Comparison of ENCODE assay signal across 9 mouse cellular contexts in the genomic region with DNA sequence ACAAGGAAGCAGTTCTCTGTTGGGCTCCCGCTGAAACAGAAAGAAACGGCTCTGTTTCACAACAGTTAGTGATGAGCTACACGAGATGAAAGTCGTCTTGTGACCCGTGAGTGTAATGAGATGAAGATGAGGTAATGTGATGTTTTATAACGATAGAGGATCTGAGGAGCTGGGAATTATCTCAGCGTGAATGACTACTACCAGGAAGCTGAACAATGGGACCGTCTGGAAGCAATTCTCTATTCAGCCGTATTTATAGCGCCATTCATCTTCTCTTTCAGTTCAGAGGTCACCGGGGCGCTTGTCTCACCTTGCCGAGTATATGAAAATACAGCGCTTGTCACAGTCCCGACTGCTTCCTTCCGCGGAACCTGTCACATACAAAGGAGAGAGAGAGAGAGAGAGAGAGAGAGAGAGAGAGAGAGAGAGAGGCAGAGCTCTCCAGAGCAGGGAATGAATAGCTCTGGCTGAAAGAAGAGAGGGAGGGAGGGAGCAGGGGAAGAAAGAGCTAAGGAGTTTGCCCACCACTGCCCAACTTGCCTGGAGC. TPM values are rescaled to one million over a fixed set of nuclear protein-coding genes. Genes with fewer than 3 reads are reported as not detected.
DNase-seq lines count a peak whose midpoint lies in the region; ATAC-seq and TF ChIP-seq lines count a peak whose summit lies in the region.
"Had no signal": no experiment of that assay in that cellular context is flagged by ENCODE, and none has a peak within 500 bp of the region (broad histone marks: within the 10 kb centered on the region; RNA-seq: fewer than 3 reads in every experiment).

No protein-coding gene starts in this region.

- peak; percentile 37 for ATAC-seq in lung, postnatal 0 days
- peak; percentile 77 for ATAC-seq in forebrain, embryonic 12.5 days (ENCODE audit: low FRiP score)
- ATAC-seq in megakaryocyte, adult 5-6 weeks (ENCODE audit: poor library complexity, severe bottlenecking): peak; percentile 51

- TF ChIP-seq CTCF in lung, postnatal 0 days (IDR thresholded peaks at IDR 0.05): no peak

- no peaks in the 10 kb centered on the region for H3K36me3 ChIP-seq in lung, postnatal 0 days (ENCODE audit: insufficient read depth, low read length)
- H3K36me3 ChIP-seq in forebrain, embryonic 12.5 days (replicated peaks): no peaks in the 10 kb centered on the region

- no peak for TF ChIP-seq EP300 in lung, postnatal 0 days (IDR thresholded peaks at IDR 0.05)

- H3K4me1 ChIP-seq in lung, postnatal 0 days (ENCODE audit: insufficient read depth, low read depth, low read length): no peaks in the 10 kb centered on the region
- H3K4me1 ChIP-seq in forebrain, embryonic 12.5 days: peaks cover 19% of the 10 kb centered on the region

- WGBS in lung, postnatal 0 days: 20% methylated on average over 17 of the region's 17 CpGs
- WGBS in forebrain, embryonic 12.5 days: 1% methylated on average over 17 of the region's 17 CpGs

- H3K4me2 ChIP-seq in lung, postnatal 0 days (replicated peaks; ENCODE audit: low read depth, low read length): 0 out of 2 replicates have a peak overlapping the region, but pooled peaks have one; percentile 1
- H3K4me2 ChIP-seq in forebrain, embryonic 12.5 days: peak overlapping the region; percentile 47

- H3K27me3 ChIP-seq in lung, postnatal 0 days (replicated peaks; ENCODE audit: insufficient read depth, low read length): no peaks in the 10 kb centered on the region
- peaks cover 9% of the 10 kb centered on the region; the same call in 1 of the 2 replicates for H3K27me3 ChIP-seq in forebrain, embryonic 12.5 days

- no peak overlapping the region for H3K27ac ChIP-seq in lung, postnatal 0 days (ENCODE audit: low read length)
- peak overlapping the region; percentile 68 for H3K27ac ChIP-seq in forebrain, embryonic 12.5 days

- peak; percentile 62 for DNase-seq in lung, postnatal 0 days (ENCODE audit: low spot score)
- no peak for DNase-seq in lung, adult 18-20 months
- peak; percentile 32 for DNase-seq in telencephalon, adult 2 months (ENCODE audit: low read depth, low spot score)
- no peak for DNase-seq in spleen, postnatal 14 days (ENCODE audit: low spot score in 2 of 2)
- DNase-seq in left cerebral cortex, adult 9 months (ENCODE audit: low spot score in 2 of 2): no peak
- DNase-seq in thymus, adult 18-20 months: no peak
- DNase-seq: gastrocnemius, postnatal 14 days had no signal

- no peak overlapping the region for H3K9ac ChIP-seq in lung, postnatal 0 days (replicated peaks; ENCODE audit: low read depth)
- no peak overlapping the region for H3K9ac ChIP-seq in forebrain, embryonic 12.5 days

- H3K9me3 ChIP-seq in lung, postnatal 0 days (ENCODE audit: low read length): no peaks in the 10 kb centered on the region
- H3K9me3 ChIP-seq in forebrain, embryonic 12.5 days: no peaks in the 10 kb centered on the region

- H3K4me3 ChIP-seq in lung, postnatal 0 days (ENCODE audit: low read depth, low read length): no peak overlapping the region
- H3K4me3 ChIP-seq in forebrain, embryonic 12.5 days (replicated peaks): peak overlapping the region; percentile 7; the same call in 1 of the 2 replicates

RNA-seq across cellular contexts. Expression of a gene that starts 8.5 kb away (rescaled TPM):
- polyA plus RNA-seq in lung, postnatal 0 days (2015; fragmentation: Nextera tagmentation; extraction: Ambion mirVana): 21.6 and 28.7 TPM in 2 replicates
- 138 and 144 TPM in 2 replicates for polyA plus RNA-seq in forebrain, embryonic 12.5 days (2016; fragmentation: Nextera tagmentation; extraction: Ambion mirVana)
- total RNA-seq in megakaryocyte, adult 5-6 weeks (2015): 9.3 and 9.8 TPM in 2 replicates
- total RNA-seq in megakaryocyte, adult 5-6 weeks (2017): 15.6 and 26.8 TPM in 2 replicates

RNA-seq across cellular contexts. Expression of a gene that starts 12.3 kb away (rescaled TPM):
- 57.9 and 77.5 TPM in 2 replicates for polyA plus RNA-seq in lung, postnatal 0 days (2015; fragmentation: Nextera tagmentation; extraction: Ambion mirVana)
- polyA plus RNA-seq in forebrain, embryonic 12.5 days (2016; fragmentation: Nextera tagmentation; extraction: Ambion mirVana): 2.7 and 4.8 TPM in 2 replicates
- 12.9 and 17.0 TPM in 2 replicates for total RNA-seq in megakaryocyte, adult 5-6 weeks (2015)
- total RNA-seq in megakaryocyte, adult 5-6 weeks (2017): 21.7 and 22.5 TPM in 2 replicates

RNA-seq across cellular contexts. Expression of a gene that starts 47.4 kb away (rescaled TPM):
- not detected in 2 replicates for polyA plus RNA-seq in lung, postnatal 0 days (2015; fragmentation: Nextera tagmentation; extraction: Ambion mirVana)
- not detected in 2 replicates for polyA plus RNA-seq in forebrain, embryonic 12.5 days (2016; fragmentation: Nextera tagmentation; extraction: Ambion mirVana)
- not detected in 2 replicates for total RNA-seq in megakaryocyte, adult 5-6 weeks (2015)
- not detected in 2 replicates for total RNA-seq in megakaryocyte, adult 5-6 weeks (2017)
- total RNA-seq: gastrocnemius, postnatal 14 days had no signal

Comparison
In these comparisons a context has a peak if more than half of its experiments do, and no peak if none do; other contexts are left out.
1. DNase-seq: peak in lung, postnatal 0 days (single experiment) and telencephalon, adult 2 months (single experiment); none in lung, adult 18-20 months (0 of 2), spleen, postnatal 14 days (0 of 2), left cerebral cortex, adult 9 months (0 of 2) and thymus, adult 18-20 months (0 of 2).
2. RNA of a gene that starts 12.3 kb away (polyA plus RNA-seq): 57.9 to 77.5 TPM in lung, postnatal 0 days; 2.7 to 4.8 TPM in forebrain, embryonic 12.5 days; every median in the first group is over 10 times any median in the second.
3. Peak in every context shown above with its lines, with median percentiles within 50 percentile points of each other: ATAC-seq.